Mouse (Mus musculus) hindbrain, postnatal 0 days (tissue): ENCODE data around the gene Gm11562. TPM values are rescaled to one million over a fixed set of nuclear protein-coding genes. Genes with fewer than 3 reads are reported as not detected.
"Not testable (repeated sequence)": the region's sequence is repeated elsewhere in the genome, so short reads cannot be mapped to it uniquely, and the experiment has no call there.

Experiments used
- ATAC-seq: fragments of 200-750 bp; cut with Nextera tagmentation; 2 replicates; pipeline ENCODE4 v1.8.0; 2017; ENCODE audit warnings: mild to moderate bottlenecking, moderate TSS enrichment, moderate library complexity
- DNase-seq: peaks from one replicate; pipeline ENCODE4 v3.0.0-alpha.2; 2015; ENCODE audit warnings: low spot score
- H3K27ac ChIP-seq: fragments of 300-500 bp; sonication (generic); 2 replicates; pipeline ENCODE4 v1.5.1; 2014; ENCODE audit warnings: mild to moderate bottlenecking
- H3K27me3 ChIP-seq: fragments of 300-500 bp; sonication (generic); 2 replicates; pipeline ENCODE4 v1.6.1; 2014; ENCODE audit warnings: low read length, mixed read lengths; ENCODE audit not compliant: insufficient read depth
- H3K36me3 ChIP-seq: fragments of 300-500 bp; sonication (generic); 2 replicates; pipeline ENCODE4 v1.6.1; 2014; ENCODE audit warnings: low read length, mixed read lengths; ENCODE audit not compliant: insufficient read depth
- H3K4me1 ChIP-seq: fragments of 300-500 bp; sonication (generic); 2 replicates; pipeline ENCODE4 v1.6.1; 2014; ENCODE audit warnings: antibody characterized with exemption, low read length, mixed read lengths; ENCODE audit not compliant: insufficient read depth
- H3K4me2 ChIP-seq: fragments of 300-500 bp; sonication (generic); 2 replicates; pipeline ENCODE4 v1.6.1; 2014; ENCODE audit warnings: low read depth, mild to moderate bottlenecking, low read length, moderate library complexity, mixed read lengths
- H3K4me3 ChIP-seq: fragments of 300-500 bp; sonication (generic); 2 replicates; pipeline ENCODE4 v1.5.1; 2014; ENCODE audit warnings: low read length
- H3K9ac ChIP-seq: fragments of 300-500 bp; sonication (generic); replicated peaks from 2 replicates; pipeline ENCODE4 v1.6.1; 2014; ENCODE audit warnings: mild to moderate bottlenecking, low read length, moderate library complexity, mixed read lengths
- H3K9me3 ChIP-seq: fragments of 300-500 bp; sonication (generic); 2 replicates; pipeline ENCODE4 v1.6.1; 2016; ENCODE audit warnings: low read length, mixed read lengths
- CTCF ChIP-seq: IDR thresholded peaks from 2 replicates; pipeline ENCODE4 v1.5.1; 2016; ENCODE audit warnings: antibody characterized with exemption, control low read depth, low read depth
- WGBS: fragments of 180-500 bp; shearing (Covaris S2); extraction: QIAGEN DNeasy Blood & Tissue Kit; methylation state at CpG from one replicate; pipeline ENCODE4 v1.1.7; 2014; 5-methylcytosine and 5-hydroxymethylcytosine counted together
- polyA plus RNA-seq: library from polyadenylated mRNA; unstranded; fragments of >200 nt; fragmentation: Nextera tagmentation; extraction: Ambion mirVana; gene quantifications from 2 replicates; pipeline ENCODE4 v1.2.1, GENCODE M21; 2015
- total RNA-seq: library from RNA; depleted of rRNA; stranded (reverse); fragments of >200 nt; gene quantifications from 2 replicates; pipeline ENCODE4 v1.2.3, GENCODE M21; 2014

Gene Gm11562
- total and polyA plus RNA-seq, 2 experiments from 2014 or later, result not detected

DNA sequence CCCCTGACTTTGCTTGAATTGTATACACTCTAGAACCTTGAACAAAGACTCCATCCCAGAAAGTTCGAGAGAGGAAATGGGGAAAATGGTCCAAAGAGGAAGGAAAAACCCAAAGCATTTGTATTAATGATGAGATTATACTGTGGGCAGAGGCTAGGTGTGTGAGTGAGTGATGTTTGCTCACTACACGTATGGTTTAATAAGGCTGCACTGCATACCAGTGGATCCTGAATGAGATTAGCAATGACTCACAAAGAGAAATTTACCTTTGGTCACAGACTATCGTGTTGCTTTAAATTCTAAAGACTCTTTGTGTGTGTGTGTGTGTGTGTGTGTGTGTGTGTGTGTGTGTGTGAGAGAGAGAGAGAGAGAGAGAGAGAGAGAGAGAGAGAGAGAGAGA lies 10.7 kb upstream of the Gm11562 start:
- Histone ChIP-seq H3K9me3 (no peaks in the 10 kb centered on the region), H3K4me2 (no peak overlapping the region), H3K27ac (no peak overlapping the region), H3K9ac (no peak overlapping the region), H3K36me3 (no peaks in the 10 kb centered on the region), H3K4me3 (no peak overlapping the region), H3K27me3 (no peaks in the 10 kb centered on the region), H3K4me1 (no peaks in the 10 kb centered on the region)
- no peak for TF ChIP-seq CTCF
- ATAC-seq, result no peak
- DNase-seq, result no peak
- 80% methylated on average over 3 of the region's 3 CpGs for WGBS

DNA sequence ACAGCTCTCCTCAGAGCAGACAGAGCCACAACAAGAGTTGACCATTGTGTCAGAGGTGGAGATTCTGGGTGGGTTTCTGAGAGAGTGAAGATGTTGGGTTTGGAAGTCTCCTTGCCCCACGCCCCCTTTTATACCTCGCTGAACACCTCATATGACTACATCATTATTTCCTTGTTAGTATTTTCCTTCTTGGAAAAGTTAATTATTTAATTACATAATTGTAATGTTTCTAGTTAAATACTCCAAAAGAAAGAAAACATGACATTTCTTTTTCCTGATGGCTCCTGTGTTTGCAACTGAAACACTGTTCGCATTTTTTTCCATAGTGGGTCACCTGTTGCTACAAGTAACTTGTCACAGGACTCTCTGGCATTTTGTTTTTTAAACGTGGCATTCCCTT lies 7.9 kb upstream of the Gm11562 start, which contains the start of gene Krtap4-1:
TSS of gene Krtap4-1 (minus strand) at position 101 of the 400 bp plus-strand sequence.
- Histone ChIP-seq H3K4me2 (no peak within 1 kb of the TSS), H3K36me3 (no peaks in the 10 kb centered on the region), H3K27me3 (no peaks in the 10 kb centered on the region), H3K9ac (no peak within 1 kb of the TSS), H3K27ac (no peak within 1 kb of the TSS), H3K4me3 (no peak within 1 kb of the TSS), H3K4me1 (no peaks in the 10 kb centered on the region), H3K9me3 (no peaks in the 10 kb centered on the region)
- 86% methylated on average over 4 of the region's 4 CpGs for WGBS
- ATAC-seq (no peak), DNase-seq (no peak)
- TF ChIP-seq CTCF, result no peak

- H3K36me3 ChIP-seq, result no peaks in the 10 kb centered on the region
- no peak within 1 kb of the TSS for H3K9ac ChIP-seq
- no peaks in the 10 kb centered on the region for H3K4me1 ChIP-seq
- H3K27me3 ChIP-seq, result no peaks in the 10 kb centered on the region
- ATAC-seq, result peak; percentile 21; the same call in 1 of the 2 replicates
- WGBS, result 58% methylated on average over 3 of the region's 3 CpGs
- no peak for TF ChIP-seq CTCF
- H3K27ac ChIP-seq, result no peak within 1 kb of the TSS
- DNase-seq, result peak; percentile 2
- no peak within 1 kb of the TSS for H3K4me3 ChIP-seq
- H3K9me3 ChIP-seq, result no peaks in the 10 kb centered on the region
- H3K4me2 ChIP-seq, result no peak within 1 kb of the TSS
Measured at GRCm38 (mm10) chr11:99614796-99615363, 5.4 kb downstream of the Gm11562 start, which contains the start of gene Krtap2-4. TSS of gene Krtap2-4 (minus strand) at chr11:99614846.

- not testable (repeated sequence) for ATAC-seq, H3K9ac ChIP-seq, H3K27me3 ChIP-seq, H3K4me1 ChIP-seq, H3K27ac ChIP-seq, H3K4me3 ChIP-seq, H3K36me3 ChIP-seq, H3K9me3 ChIP-seq, H3K4me2 ChIP-seq, DNase-seq
- WGBS, result 72% methylated on average over 1 of the region's 2 CpGs
Measured at GRCm38 (mm10) chr11:99610089-99610488, 10.1 kb downstream of the Gm11562 start, which contains the start of gene Gm11937. TSS of gene Gm11937 (minus strand) at chr11:99610189.

DNA sequence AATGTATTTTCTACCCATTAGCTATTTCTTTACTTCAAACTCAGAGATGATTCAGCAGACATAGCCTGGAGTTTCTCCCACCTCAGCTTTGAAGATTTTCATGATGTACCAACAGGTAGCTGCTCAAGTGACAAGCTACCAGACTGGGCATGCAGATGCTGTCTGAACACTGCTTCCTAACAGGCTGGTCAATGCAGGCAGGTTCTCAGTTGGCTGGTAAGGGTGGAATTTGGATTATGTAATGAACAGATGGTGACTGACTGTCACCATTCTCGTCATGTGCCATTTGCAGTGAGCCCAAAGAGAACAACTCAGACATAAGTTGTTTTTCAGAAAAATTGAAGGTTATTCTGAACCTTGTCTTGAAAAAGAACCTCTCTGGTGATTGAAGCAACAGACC lies 11.1 kb downstream of the Gm11562 start:
- ATAC-seq (no peak), DNase-seq (no peak)
- TF ChIP-seq CTCF, result no peak
- H3K4me3 ChIP-seq, result no peak overlapping the region
- H3K9ac ChIP-seq, result no peak overlapping the region
- H3K27ac ChIP-seq, result no peak overlapping the region
- H3K9me3 ChIP-seq, result no peaks in the 10 kb centered on the region
- H3K27me3 ChIP-seq, result no peaks in the 10 kb centered on the region
- no peaks in the 10 kb centered on the region for H3K4me1 ChIP-seq
- no peaks in the 10 kb centered on the region for H3K36me3 ChIP-seq
- no peak overlapping the region for H3K4me2 ChIP-seq
- WGBS, result 60% methylated on average over 1 of the region's 1 CpGs

DNA sequence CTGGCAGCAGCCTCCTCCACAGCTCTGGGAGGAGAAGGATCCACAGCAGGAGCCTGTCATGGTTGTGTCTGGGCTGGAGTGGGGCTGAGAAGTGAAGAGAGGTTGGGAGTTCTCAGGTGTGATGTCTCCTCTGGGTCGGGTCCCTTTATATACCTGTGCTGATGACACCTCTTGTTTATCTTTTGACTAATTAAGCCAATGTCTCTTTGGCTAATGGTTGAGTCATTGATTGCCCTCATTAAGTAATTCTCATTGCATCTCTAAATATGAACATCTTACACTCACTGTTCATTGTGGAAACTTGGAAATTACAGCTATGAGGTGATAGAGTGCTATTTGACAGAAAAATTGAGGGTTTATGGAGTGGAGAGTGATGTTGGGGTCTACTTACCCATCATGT lies 17.0 kb downstream of the Gm11562 start, which contains the start of gene Gm11938:
TSS of gene Gm11938 (minus strand) at position 101 of the 400 bp plus-strand sequence.
- H3K9ac ChIP-seq, H3K36me3 ChIP-seq, H3K27ac ChIP-seq, H3K4me2 ChIP-seq, H3K4me3 ChIP-seq, H3K27me3 ChIP-seq, ATAC-seq, H3K9me3 ChIP-seq, DNase-seq, H3K4me1 ChIP-seq: not testable (repeated sequence)
- WGBS, result 76% methylated on average over 1 of the region's 1 CpGs

DNA sequence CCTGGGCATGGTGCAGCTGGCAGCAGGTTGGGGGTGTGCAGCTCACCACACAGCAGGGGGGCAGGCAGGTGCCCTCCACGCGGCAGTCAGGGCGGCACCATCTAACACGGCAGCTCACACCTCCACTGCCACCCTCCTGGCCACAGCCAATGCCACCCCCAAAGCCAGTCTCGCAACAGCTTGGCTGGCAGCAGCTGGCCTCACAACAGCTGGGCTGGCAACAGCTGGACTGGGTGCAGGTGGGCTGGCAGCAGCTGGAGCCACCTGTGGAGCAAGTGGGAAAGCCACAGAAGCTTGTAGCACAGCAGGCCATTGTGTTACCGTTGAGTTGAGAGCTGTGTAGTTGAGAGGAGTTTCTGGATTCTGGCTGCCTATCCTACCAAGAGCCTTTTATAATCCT lies 22.5 kb downstream of the Gm11562 start, which contains the start of gene Krtap9-3:
TSS of gene Krtap9-3 (minus strand) at position 364 of the 400 bp plus-strand sequence.
- not testable (repeated sequence) for H3K27me3 ChIP-seq, H3K9ac ChIP-seq, H3K9me3 ChIP-seq, H3K4me1 ChIP-seq, DNase-seq, H3K27ac ChIP-seq, H3K4me2 ChIP-seq, H3K36me3 ChIP-seq, ATAC-seq, H3K4me3 ChIP-seq
- 79% methylated on average over 6 of the region's 6 CpGs for WGBS
